Mouse (Mus musculus) liver, embryonic 14.5 days (tissue): ENCODE data around the gene Auts2. TPM values are rescaled to one million over a fixed set of nuclear protein-coding genes. Genes with fewer than 3 reads are reported as not detected.

Experiments used
- ATAC-seq: fragments of 200-750 bp; cut with Nextera tagmentation; 2 replicates; pipeline ENCODE4 v1.8.0; 2017; ENCODE audit warnings: moderate number of reproducible peaks, mild to moderate bottlenecking, moderate library complexity; ENCODE audit not compliant: insufficient read depth
- DNase-seq, 3 experiments: peaks; one replicate each; pipeline ENCODE4 v3.0.0-alpha.2; 2012 to 2013; ENCODE audit warnings: low read depth in 3 of 3, low spot score in 3 of 3
- H3K27ac ChIP-seq: fragments of 300-500 bp; sonication (generic); 2 replicates; pipeline ENCODE4 v1.5.1; 2014; ENCODE audit warnings: moderate library complexity, mild to moderate bottlenecking, control low read depth, inconsistent platforms
- H3K27me3 ChIP-seq: fragments of 300-500 bp; sonication (generic); 2 replicates; pipeline ENCODE4 v1.6.1; 2014; ENCODE audit warnings: mild to moderate bottlenecking, low read length, moderate library complexity; ENCODE audit not compliant: control insufficient read depth, insufficient read depth
- H3K36me3 ChIP-seq: fragments of 300-500 bp; sonication (generic); replicated peaks from 2 replicates; pipeline ENCODE4 v1.6.1; 2014; ENCODE audit warnings: low read depth; ENCODE audit not compliant: control insufficient read depth, insufficient read depth
- H3K4me1 ChIP-seq, 2 experiments: fragments of 200-500 bp in 1 of 2; fragments of 300-500 bp in 1 of 2; sonication (generic) in 1 of 2; replicated peaks; 2 replicates each; pipeline ENCODE4 v1.6.1; 2012 to 2014; ENCODE audit warnings: antibody characterized with exemption in 1 of 2, inconsistent platforms in 1 of 2, low read length in 1 of 2; ENCODE audit not compliant: control insufficient read depth in 2 of 2, insufficient read depth in 2 of 2
- H3K4me2 ChIP-seq: fragments of 300-500 bp; sonication (generic); 2 replicates; pipeline ENCODE4 v1.6.1; 2014; ENCODE audit warnings: low read depth, mild to moderate bottlenecking, control low read depth, moderate library complexity
- H3K4me3 ChIP-seq, 2 experiments: fragments of 200-500 bp in 1 of 2; fragments of 300-500 bp in 1 of 2; sonication (generic) in 1 of 2; 2 replicates each; pipeline ENCODE4 v1.5.1; 2012 to 2014; ENCODE audit warnings: low read depth in 2 of 2, low read length in 2 of 2, mild to moderate bottlenecking in 2 of 2, control low read depth in 1 of 2, inconsistent platforms in 1 of 2, moderate library complexity in 1 of 2; ENCODE audit not compliant: insufficient read depth in 1 of 2
- H3K9ac ChIP-seq: fragments of 300-500 bp; sonication (generic); replicated peaks from 2 replicates; pipeline ENCODE4 v1.6.1; 2014; ENCODE audit warnings: mild to moderate bottlenecking, control low read depth, moderate library complexity
- H3K9me3 ChIP-seq: fragments of 300-500 bp; sonication (generic); 2 replicates; pipeline ENCODE4 v1.6.1; 2016; ENCODE audit warnings: low read length, mixed read lengths; ENCODE audit not compliant: control insufficient read depth
- CTCF ChIP-seq: IDR thresholded peaks from 2 replicates; pipeline ENCODE4 v1.5.1; 2016; ENCODE audit warnings: antibody characterized with exemption, low read depth, control low read depth
- EP300 ChIP-seq: IDR thresholded peaks from 2 replicates; pipeline ENCODE4 v1.6.1; 2016; ENCODE audit warnings: antibody characterized with exemption, low read depth
- WGBS: fragments of 180-500 bp; shearing (Covaris S2); extraction: QIAGEN DNeasy Blood & Tissue Kit; methylation state at CpG from one replicate; pipeline ENCODE4 v1.1.7; 2014; ENCODE audit not compliant: insufficient replicate concordance; 5-methylcytosine and 5-hydroxymethylcytosine counted together
- polyA plus RNA-seq, 2 experiments: library from polyadenylated mRNA; depleted of rRNA in 1 of 2; stranded (reverse) in 1 of 2; unstranded in 1 of 2; fragments of >200 nt; fragmentation: Nextera tagmentation in 1 of 2; extraction: Ambion mirVana in 1 of 2; gene quantifications; 2 replicates each; pipeline versions ENCODE4 v1.2.1 to v1.2.3; 2012 to 2014

The Auts2 gene
- polyA plus RNA-seq, 2 experiments: 0.77 to 1.6 TPM

DNA sequence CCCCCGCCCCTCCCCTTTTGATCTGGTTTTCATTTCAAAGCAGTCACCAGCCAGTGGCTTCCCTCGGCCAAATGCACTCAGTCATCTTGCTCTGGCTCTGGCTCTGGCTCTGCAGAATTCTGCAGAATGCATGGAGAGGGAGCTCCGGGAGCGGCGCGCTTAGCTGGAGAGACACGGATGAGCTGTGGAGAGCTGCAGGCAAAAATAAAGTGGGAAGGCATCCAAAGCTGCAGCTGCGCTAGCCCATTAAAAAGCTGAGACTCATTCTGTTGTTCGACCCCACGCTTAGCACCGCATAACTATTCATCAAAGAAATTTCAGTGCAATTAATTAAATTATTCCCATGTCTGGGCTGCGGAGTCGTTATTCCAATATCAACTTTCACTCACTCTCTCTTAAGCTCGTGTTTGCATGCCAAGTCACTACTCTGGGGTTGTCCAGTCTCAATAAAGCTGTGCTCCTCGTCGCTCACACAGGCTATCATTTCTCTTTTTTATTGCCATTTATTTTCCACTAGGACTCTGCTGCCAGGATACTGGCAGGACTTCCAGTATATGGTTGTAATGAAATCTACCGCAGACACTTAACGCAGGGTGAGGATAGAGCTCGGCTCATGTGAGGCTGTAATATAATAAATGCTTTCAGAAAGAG, 468.3 kb downstream of the Auts2 start:
- TF ChIP-seq CTCF: no peak
- TF ChIP-seq EP300: no peak
- Histone ChIP-seq H3K27me3 (no peaks in the 10 kb centered on the region), H3K36me3 (no peaks in the 10 kb centered on the region), H3K9me3 (no peaks in the 10 kb centered on the region), H3K27ac (no peak overlapping the region), H3K4me3 (no peak overlapping the region), H3K9ac (no peak overlapping the region), H3K4me1 (no peaks in the 10 kb centered on the region), H3K4me2 (no peak overlapping the region)
- 56% methylated on average over 19 of the region's 19 CpGs for WGBS
- DNase-seq (no peak), ATAC-seq (no peak)

DNA sequence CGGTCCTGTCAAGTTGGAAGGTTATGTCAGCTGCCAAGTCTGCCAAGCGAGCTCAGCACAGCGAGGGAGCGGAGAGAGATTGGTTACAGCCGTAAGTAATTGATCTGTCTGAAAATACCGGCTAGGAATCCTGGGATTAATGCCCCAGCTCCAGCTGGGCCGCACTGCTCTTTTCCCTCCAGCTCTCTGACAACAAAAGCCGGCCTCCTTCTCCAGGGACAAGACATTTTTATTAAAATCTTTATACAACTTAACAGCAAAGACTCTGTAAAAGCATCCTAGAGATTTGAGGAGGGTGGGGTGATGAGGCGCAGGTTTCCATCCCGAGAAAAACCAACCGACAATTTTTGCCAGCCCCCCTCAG, 468.8 kb downstream of the Auts2 start:
- no peak overlapping the region for H3K27ac ChIP-seq
- no peak overlapping the region for H3K9ac ChIP-seq
- H3K4me1 ChIP-seq: no peaks in the 10 kb centered on the region
- 56% methylated on average over 11 of the region's 11 CpGs for WGBS
- H3K36me3 ChIP-seq: no peaks in the 10 kb centered on the region
- H3K4me3 ChIP-seq: no peak overlapping the region
- DNase-seq: no peak
- no peak for ATAC-seq
- no peaks in the 10 kb centered on the region for H3K9me3 ChIP-seq
- TF ChIP-seq EP300: no peak
- TF ChIP-seq CTCF: no peak
- H3K27me3 ChIP-seq: no peaks in the 10 kb centered on the region
- H3K4me2 ChIP-seq: no peak overlapping the region

DNA sequence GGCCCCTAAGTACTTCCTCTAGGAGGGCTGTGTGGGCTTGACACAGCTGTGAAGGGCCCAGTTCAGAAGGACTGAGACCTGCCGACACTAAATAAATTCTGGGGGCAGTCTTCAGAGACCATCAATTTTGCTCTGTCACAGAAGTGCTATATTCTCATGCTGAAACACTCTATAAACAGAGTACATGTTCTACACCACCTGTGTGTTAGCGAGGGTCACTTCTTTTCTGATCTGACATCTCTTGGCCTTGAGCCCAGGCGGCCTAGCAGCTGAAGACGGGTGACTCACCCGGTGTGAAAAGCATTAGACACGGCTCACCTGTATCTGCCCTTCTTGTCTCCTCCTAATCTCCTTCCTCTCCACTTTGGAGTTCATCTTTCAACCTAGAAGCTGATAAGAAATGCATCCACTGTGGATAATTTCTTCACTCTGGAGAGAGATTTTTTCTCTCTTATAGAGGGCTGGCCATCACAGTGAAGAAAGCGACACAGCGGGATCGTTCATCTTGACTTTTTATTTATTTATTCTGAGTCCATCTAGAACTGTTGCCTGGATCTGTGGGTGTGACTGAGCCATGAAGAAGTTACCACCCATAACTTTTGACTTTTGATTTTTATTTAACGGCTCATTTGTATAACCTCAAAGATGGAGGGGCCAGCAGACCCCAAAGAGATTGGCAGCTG, 469.3 kb downstream of the Auts2 start:
- Histone ChIP-seq H3K4me1 (no peaks in the 10 kb centered on the region), H3K9ac (no peak overlapping the region), H3K9me3 (no peaks in the 10 kb centered on the region), H3K4me3 (no peak overlapping the region), H3K27ac (no peak overlapping the region), H3K4me2 (no peak overlapping the region), H3K36me3 (no peaks in the 10 kb centered on the region), H3K27me3 (no peaks in the 10 kb centered on the region)
- TF ChIP-seq EP300 (no peak), CTCF (no peak)
- ATAC-seq (no peak), DNase-seq (no peak)
- 63% methylated on average over 10 of the region's 10 CpGs for WGBS

DNA sequence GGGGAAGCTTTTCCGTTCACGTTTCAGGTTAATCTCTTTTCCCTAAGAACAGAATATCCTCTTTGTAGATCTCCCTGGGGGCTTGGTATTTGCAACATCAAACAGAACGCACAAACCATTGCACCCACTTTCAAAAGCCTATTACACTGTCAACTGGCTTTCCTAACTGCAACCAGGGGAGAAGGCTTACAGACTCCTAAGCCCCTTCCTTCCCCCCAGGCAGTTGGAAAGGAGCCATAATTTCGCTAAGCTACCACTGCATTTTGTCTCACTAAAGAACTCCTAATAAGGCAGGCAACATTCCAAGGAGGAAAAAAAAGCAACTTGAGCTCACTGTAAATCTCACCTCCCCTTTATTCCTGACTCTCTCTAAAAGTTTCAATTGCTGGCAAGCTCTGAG, 470.8 kb downstream of the Auts2 start:
- Histone ChIP-seq H3K4me2 (no peak overlapping the region), H3K9ac (no peak overlapping the region), H3K36me3 (no peaks in the 10 kb centered on the region), H3K4me3 (no peak overlapping the region), H3K4me1 (no peaks in the 10 kb centered on the region), H3K9me3 (no peaks in the 10 kb centered on the region), H3K27ac (no peak overlapping the region), H3K27me3 (no peaks in the 10 kb centered on the region)
- WGBS: 45% methylated on average over 4 of the region's 4 CpGs
- TF ChIP-seq EP300 (no peak), CTCF (no peak)
- DNase-seq (no peak), ATAC-seq (no peak)

DNA sequence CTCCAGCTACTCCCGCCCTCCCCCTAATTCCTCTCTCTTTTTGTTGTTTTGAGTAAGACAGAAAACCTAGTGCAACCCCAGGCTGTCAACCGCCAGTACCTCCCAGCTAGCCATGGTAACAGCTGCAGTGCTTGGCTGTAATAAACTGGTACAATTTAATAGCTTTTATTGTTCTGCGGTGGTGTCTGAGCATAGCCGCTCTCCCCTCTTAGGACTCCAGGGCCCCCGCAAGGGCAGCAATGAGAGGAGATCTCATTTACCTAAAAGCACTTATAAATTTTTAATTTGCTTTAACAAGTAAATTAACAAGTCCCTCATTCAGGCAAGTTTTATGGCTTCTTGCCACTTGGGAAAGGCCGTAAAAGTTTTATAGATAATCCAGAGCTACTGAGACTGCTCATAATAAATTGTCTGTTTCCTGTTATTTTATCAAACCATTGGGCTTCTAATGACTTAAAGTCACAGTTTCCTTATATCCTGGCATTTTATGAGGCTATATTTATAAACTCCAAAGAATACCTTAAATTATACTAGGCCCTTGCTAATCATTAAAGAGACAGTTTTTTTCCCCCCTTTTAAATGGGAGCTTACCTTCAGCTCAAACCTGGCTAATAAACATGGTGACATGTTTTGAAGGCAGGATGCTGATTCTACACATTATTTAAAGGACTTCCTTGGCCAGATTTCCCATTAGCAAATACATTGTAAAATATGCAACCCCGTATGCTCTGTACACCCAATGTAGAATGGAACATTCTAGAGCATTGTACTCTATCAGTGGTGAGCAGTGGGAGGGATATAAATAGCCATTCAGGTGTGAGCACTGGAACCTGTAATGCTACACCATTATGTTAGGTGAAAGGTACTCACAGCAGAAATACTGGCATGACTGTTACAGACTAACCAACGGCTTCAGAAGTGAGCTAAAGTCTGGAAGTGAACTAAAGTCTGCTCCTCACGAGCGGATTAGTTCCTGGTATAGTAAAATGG, 475.1 kb downstream of the Auts2 start:
- TF ChIP-seq EP300: no peak
- TF ChIP-seq CTCF: no peak
- H3K27ac ChIP-seq: no peak overlapping the region
- no peaks in the 10 kb centered on the region for H3K27me3 ChIP-seq
- 69% methylated on average over 10 of the region's 10 CpGs for WGBS
- ATAC-seq (no peak), DNase-seq (no peak)
- H3K4me1 ChIP-seq: no peaks in the 10 kb centered on the region
- H3K4me3 ChIP-seq: no peak overlapping the region
- no peaks in the 10 kb centered on the region for H3K9me3 ChIP-seq
- no peak overlapping the region for H3K9ac ChIP-seq
- no peaks in the 10 kb centered on the region for H3K36me3 ChIP-seq
- no peak overlapping the region for H3K4me2 ChIP-seq
